ENCODE assay signal across 8 mouse cellular contexts in the genomic region with DNA sequence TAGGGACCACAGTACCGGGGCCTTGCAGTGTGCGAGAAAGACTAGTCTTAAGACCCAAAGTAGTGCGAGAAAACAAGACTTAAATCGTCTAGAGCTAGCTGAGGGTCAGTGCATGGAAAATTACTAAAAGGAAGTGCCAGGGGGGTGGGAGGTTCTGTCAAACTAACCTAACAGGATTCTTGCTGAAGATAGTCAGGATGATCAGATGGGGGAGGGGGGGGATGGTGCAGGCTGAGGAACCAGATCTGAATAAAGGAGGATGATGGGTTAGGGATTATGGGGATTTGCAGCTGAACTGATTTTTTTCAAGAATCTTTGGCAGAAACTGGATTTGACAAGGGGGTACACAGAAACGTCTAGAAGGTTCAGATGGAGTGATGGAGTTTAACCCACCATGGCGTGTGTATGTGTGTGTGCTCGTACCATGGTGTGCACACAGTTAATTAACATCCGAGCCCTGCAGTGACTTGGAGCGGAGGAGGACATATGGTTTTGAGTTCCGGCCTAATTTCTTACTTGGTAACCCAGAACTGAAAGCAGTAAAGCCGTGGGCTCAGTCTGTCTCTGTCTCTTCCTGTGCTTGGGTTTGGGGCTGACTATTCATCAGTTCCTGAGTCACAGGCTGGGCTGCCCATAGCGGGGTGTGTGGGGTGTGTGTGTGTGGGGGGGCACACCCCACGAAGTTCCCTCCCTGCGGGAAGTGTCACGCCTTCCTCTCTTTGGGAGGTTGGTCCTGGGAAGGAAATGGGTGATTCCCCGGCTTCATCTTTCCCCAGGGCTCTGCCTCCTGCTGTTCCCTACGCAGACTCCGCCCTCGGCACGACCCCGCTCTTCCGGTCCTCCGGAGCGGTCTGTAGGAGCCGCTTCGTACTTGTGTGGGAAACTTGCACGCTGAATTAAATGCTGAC. TPM values are rescaled to one million over a fixed set of nuclear protein-coding genes. Genes with fewer than 3 reads are reported as not detected.
DNase-seq lines count a peak whose midpoint lies in the region; ATAC-seq lines count a peak whose summit lies in the region.

No protein-coding gene starts in this region.

- H3K4me2 ChIP-seq in limb, embryonic 13.5 days (replicated peaks), result peak overlapping the region; percentile 68
- H3K4me2 ChIP-seq in midbrain, embryonic 13.5 days (replicated peaks), result peak overlapping the region; percentile 68

- peak; percentile 85 for ATAC-seq in limb, embryonic 13.5 days (ENCODE audit: low FRiP score, low read depth)
- peak; percentile 88 for ATAC-seq in midbrain, embryonic 13.5 days

- H3K36me3 ChIP-seq in limb, embryonic 13.5 days, result no peaks in the 10 kb centered on the region
- H3K36me3 ChIP-seq in midbrain, embryonic 13.5 days, result no peaks in the 10 kb centered on the region

- no peaks in the 10 kb centered on the region for H3K27me3 ChIP-seq in limb, embryonic 13.5 days
- H3K27me3 ChIP-seq in midbrain, embryonic 13.5 days, result no peaks in the 10 kb centered on the region

- DNase-seq in left cerebral cortex, adult 18-20 months (ENCODE audit: low spot score in 2 of 2), result peak; percentile 54 to 64
- DNase-seq in left cerebral cortex, adult 11 months (ENCODE audit: low spot score), result no peak
- DNase-seq in cerebellum, postnatal 36 days, result peak; percentile 30 to 34
- DNase-seq in gastrocnemius, postnatal 10 days, result peak; percentile 43
- peak; percentile 49 for DNase-seq in hindlimb bud, embryonic 11.5 days (ENCODE audit: extremely low spot score, low read depth, low spot score)
- peak; percentile 74 to 76 for DNase-seq in spleen, postnatal 36 days (ENCODE audit: low spot score in 2 of 2)

- peak overlapping the region; percentile 58 for H3K9ac ChIP-seq in limb, embryonic 13.5 days
- peak overlapping the region; percentile 68 for H3K9ac ChIP-seq in midbrain, embryonic 13.5 days (replicated peaks)

- peak overlapping the region; percentile 79 for H3K27ac ChIP-seq in limb, embryonic 13.5 days
- H3K27ac ChIP-seq in midbrain, embryonic 13.5 days, result peak overlapping the region; percentile 75

- peak overlapping the region; percentile 44 for H3K4me3 ChIP-seq in limb, embryonic 13.5 days
- peak overlapping the region; percentile 41 for H3K4me3 ChIP-seq in midbrain, embryonic 13.5 days (replicated peaks)

- H3K9me3 ChIP-seq in limb, embryonic 13.5 days, result no peaks in the 10 kb centered on the region
- H3K9me3 ChIP-seq in midbrain, embryonic 13.5 days, result no peaks in the 10 kb centered on the region

- H3K4me1 ChIP-seq in limb, embryonic 13.5 days, result peaks cover 28% of the 10 kb centered on the region
- H3K4me1 ChIP-seq in midbrain, embryonic 13.5 days (replicated peaks), result peaks cover 19% of the 10 kb centered on the region

- 12% methylated on average over 27 of the region's 27 CpGs for WGBS in limb, embryonic 13.5 days
- 18% methylated on average over 27 of the region's 27 CpGs for WGBS in midbrain, embryonic 13.5 days

RNA-seq across cellular contexts. Expression of a gene that starts 8.2 kb away (rescaled TPM):
- 1 to 10 TPM; 1.8 to 4.2 TPM for total RNA-seq in left cerebral cortex, adult 18-20 months (2021)
- 10 to 100 TPM; 12.4 to 19.1 TPM for total RNA-seq in gastrocnemius, postnatal 10 days (2021)
- 35.8 and 41.3 TPM in 2 replicates for polyA plus RNA-seq in limb, embryonic 13.5 days (2015; fragmentation: Nextera tagmentation; extraction: Ambion mirVana)
- 5.3 and 5.7 TPM in 2 replicates for polyA plus RNA-seq in midbrain, embryonic 13.5 days (2015; fragmentation: Nextera tagmentation; extraction: Ambion mirVana)

RNA-seq across cellular contexts. Expression of a gene that starts 30.9 kb away (rescaled TPM):
- under 1 TPM; 0.56 to 0.61 TPM for total RNA-seq in left cerebral cortex, adult 18-20 months (2021)
- under 1 TPM; 0.54 to 0.79 TPM for total RNA-seq in gastrocnemius, postnatal 10 days (2021)
- 0.15 and 0.28 TPM in 2 replicates for polyA plus RNA-seq in limb, embryonic 13.5 days (2015; fragmentation: Nextera tagmentation; extraction: Ambion mirVana)
- polyA plus RNA-seq in midbrain, embryonic 13.5 days (2015; fragmentation: Nextera tagmentation; extraction: Ambion mirVana), result 1.5 TPM in 2 replicates

RNA-seq across cellular contexts. Expression of a gene that starts 45.8 kb away (rescaled TPM):
- total RNA-seq in left cerebral cortex, adult 18-20 months (2021), result 10 to 100 TPM; 22.6 to 23.1 TPM
- 1 to 10 TPM; 6.1 to 6.8 TPM for total RNA-seq in gastrocnemius, postnatal 10 days (2021)
- 15.3 and 16.7 TPM in 2 replicates for polyA plus RNA-seq in limb, embryonic 13.5 days (2015; fragmentation: Nextera tagmentation; extraction: Ambion mirVana)
- 15.7 and 16.5 TPM in 2 replicates for polyA plus RNA-seq in midbrain, embryonic 13.5 days (2015; fragmentation: Nextera tagmentation; extraction: Ambion mirVana)

RNA-seq across cellular contexts. Expression of a gene that starts 45.9 kb away (rescaled TPM):
- total RNA-seq in left cerebral cortex, adult 18-20 months (2021), result 10 to 100 TPM; 50.1 to 60.4 TPM
- total RNA-seq in gastrocnemius, postnatal 10 days (2021), result 10 to 100 TPM; 36.3 to 37.1 TPM
- polyA plus RNA-seq in limb, embryonic 13.5 days (2015; fragmentation: Nextera tagmentation; extraction: Ambion mirVana), result 15.1 and 17.9 TPM in 2 replicates
- polyA plus RNA-seq in midbrain, embryonic 13.5 days (2015; fragmentation: Nextera tagmentation; extraction: Ambion mirVana), result 5.0 and 6.2 TPM in 2 replicates
